11 mouse cellular contexts compared by ENCODE assay signal in the genomic region with DNA sequence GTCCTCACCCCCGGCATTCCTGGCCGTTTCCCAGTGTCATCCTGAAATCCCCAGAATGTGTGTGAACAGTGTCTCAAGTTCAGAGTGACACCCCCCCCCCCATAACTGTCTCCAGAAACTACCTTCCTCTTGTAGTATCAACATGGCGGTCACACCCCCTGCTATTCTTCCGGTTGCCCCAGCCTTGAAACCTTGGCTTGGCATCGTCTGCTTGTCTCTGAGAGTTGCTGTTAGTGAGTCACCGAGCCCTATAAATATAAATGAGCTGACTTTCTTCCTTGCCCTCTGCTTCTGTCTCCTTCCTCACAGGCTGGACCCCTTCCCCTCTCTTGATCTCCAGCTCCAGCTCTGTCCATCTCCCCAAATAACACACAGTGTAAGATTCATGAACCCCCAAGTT.
"Had no signal": no experiment of that assay in that cellular context is flagged by ENCODE, and none has a peak within 500 bp of the region (broad histone marks: within the 10 kb centered on the region; RNA-seq: fewer than 3 reads in every experiment).

No protein-coding gene starts in this region.

- DNase-seq: lung, adult 18-20 months; lung, postnatal 14 days; lung, postnatal 36 days; retina, postnatal 1 day; right cerebral cortex, adult 18-20 months; right cerebral cortex, postnatal 25 days; right cerebral cortex, postnatal 4 days; spleen, adult 18-20 months; thymus, adult 18-20 months; thymus, postnatal 14 days; thymus, postnatal 36 days had no signal
